Mouse (Mus musculus): ENCODE results near the gene Rbmxl1.
A peak's percentile ranks its signal among the peaks of the same experiment; 100 is the strongest.
"Not testable (repeated sequence)": the region's sequence is repeated elsewhere in the genome, so short reads cannot be mapped to it uniquely, and the experiment has no call there.

Rbmxl1 gene

DNA sequence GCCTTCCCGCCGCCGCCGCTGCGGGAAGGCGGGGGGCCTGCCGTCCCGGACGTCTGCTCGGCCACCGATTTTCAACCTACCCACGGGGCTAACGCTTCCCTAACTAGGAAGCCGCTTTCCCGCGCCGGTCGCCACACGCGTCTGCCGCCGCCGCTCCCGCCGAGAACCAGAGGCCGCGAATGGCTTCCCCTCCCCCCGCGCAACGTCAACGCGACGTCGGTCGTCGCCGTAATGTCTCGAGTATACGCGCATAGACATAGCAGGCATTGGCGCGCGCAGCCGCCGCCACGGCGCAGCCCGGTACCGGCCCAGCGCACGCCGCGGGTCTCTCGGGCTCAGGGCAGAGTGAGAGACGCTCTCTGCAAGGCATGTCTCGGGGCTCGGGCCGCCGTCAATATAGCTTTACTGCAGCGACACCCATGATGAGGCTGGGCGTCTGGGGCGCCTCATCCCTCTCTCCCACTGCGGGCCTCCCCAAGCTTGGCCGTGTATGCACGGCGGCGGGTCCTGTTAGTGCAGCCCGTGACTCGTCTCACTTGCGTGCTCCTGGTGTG is at the start of gene Rbmxl1:
Gene Rbmxl1 (minus strand): TSS at position 180 of the 554 bp plus-strand sequence.
- DNase-seq (ENCODE audit: low spot score): peak; percentile 82

DNA sequence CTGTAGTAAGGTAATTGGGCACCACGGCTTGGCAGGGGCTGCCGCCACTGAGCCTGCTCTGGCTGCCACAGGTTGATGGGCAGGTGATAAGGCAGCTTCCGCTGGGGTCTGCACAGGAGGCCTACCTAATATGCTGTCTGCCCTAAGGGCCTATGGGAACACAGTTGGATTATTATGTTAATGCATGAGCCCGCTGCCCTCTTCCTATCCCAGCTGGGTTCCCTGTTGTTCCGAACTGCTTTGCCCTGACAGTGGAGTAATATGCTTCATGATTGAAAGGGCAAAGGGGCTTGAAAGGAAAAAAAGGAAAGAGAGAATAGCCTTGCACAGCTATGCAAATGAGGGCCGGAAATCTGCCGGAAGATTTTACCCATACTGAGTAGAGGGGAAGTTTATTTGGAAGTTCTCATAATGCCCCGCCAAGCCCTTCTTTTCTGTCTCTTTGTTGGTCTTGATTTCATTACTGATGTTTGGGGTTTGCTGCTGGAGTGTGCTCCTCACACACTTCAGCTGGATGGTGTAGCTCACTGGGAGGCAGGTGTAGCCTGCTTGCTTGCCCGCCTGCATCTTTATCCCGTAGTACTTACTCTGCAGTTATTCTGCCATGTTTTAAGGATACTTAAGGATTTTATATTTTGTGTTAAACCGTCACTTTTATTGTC is 48.2 kb upstream of the Rbmxl1 start:
- no peak for DNase-seq (ENCODE audit: low spot score)

DNA sequence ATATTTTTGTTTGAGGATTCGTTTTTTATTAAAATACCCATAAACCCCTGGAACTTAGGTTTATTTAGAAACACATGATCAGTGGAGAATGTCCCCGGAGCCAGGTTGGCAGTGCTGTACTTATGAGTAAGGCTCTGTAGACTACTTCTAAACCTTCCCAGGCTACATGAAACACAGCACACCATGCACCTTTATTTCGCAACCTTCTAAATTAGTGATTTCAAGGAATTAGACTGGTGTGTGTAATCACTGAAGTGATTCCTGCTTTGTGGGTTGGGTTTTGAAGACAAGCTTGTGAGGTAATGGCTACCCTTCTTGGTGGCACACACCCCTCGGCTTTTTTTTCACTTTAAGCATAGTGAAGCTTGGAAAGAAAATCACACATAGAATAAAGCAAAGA is 47.1 kb upstream of the Rbmxl1 start:
- DNase-seq (ENCODE audit: low spot score): no peak

DNA sequence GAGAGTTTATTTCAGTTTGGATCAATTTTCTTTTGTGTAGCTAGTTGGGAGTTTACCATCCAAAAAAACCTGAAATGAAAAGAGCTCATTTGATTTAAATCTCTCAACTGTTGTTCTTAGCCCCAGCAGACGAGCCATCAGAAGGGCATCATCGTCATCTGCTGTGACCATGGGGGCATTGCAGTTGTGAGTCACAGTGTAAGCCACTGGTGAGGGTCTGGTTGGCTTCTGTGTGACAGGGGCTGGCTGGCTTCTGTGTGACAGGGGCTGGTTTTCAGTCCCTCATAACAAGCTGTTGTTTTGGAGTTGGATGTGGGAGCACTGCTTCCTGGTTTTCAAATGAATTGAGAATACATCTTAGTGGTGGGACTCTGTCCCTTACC is 42.0 kb upstream of the Rbmxl1 start:
- no peak for DNase-seq (ENCODE audit: low spot score)

DNA sequence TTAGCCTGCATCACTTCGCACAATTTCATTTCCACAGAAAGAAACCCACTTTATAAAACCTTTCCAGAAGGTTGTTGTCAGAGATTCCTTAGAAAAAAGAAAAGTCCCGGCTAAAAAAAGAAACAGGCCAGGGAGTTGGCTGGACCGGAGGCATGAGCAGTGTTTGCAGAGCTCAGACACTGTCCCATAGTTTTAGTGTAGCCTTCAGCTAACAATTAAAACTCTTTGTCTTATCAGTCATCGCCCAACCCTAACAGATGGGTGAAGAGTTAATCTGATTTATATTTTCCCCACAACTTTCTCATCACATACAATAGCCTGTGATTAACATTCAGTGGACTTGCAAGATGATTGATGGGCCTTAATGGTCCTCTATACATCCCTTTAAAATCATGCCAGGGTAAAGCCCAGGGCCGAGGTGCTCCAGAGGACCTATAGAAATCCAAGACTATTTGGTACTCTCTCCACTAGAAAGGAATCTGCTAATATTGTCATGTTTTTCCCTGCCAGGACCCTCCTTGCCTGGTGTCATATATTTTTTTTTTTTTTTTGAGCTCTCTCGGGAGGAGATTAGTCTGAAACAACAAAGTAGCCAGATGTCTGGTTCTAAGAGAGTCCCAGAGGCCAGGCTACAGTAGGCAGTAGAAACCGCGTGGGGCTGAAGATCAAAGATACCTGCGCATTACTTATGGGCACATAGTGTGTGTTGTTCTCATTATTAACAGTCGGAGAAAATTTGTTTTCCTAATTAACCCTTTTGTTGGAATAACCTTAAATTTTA is 41.5 kb upstream of the Rbmxl1 start:
- no peak for DNase-seq (ENCODE audit: low spot score)

DNA sequence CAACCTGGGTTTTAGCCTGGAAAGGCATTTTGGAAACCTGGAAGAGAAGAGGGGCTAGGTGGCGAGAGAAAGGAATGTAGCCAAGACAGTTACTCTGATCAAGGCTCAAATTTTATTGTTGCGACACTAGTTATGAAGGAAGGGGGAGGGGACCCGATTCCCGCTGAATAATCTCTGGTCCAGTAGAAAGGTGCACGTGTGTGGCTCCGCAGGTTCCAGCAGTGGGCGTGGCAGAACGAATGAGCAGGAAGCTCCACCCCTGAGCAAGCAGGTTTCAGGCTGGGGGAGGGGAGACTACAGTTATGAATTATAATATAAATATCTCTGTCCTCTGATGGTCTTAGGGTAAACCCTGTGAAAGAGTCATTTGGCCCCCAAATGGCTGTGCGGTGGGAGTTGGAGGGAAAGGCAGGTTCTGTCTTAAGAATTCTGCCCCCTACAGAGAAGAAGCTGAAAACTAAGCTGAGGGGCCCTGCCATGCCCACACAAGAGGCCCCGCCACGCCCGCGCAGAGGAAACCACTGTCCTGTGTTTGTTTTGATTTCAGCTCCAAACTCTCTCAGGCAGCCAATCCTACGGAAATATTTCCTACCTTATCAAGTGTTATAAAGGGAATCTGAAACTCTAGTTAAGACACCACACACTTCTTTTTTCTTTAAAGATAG is 36.6 kb upstream of the Rbmxl1 start:
- DNase-seq (ENCODE audit: low spot score): not testable (repeated sequence)

DNA sequence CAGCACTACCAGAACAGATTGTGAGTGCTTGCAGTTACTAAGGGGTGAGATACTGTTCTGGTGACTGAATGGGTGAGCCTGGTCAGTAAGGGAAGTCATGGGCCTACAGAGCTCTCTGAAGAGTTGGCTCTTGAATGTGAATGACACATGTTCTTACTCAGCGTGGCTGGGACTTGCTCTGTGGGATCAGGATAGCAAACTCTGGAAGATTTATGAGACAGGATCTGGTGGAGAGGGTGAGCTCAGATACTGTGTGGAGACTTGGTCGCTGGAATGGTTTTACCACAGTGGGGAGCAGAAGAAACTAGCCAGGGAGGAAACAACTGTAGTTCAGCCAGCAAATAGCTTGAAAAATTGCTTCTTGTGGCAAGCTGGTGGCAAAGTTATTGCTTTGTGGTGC is 35.8 kb upstream of the Rbmxl1 start:
- DNase-seq (ENCODE audit: low spot score): no peak

DNA sequence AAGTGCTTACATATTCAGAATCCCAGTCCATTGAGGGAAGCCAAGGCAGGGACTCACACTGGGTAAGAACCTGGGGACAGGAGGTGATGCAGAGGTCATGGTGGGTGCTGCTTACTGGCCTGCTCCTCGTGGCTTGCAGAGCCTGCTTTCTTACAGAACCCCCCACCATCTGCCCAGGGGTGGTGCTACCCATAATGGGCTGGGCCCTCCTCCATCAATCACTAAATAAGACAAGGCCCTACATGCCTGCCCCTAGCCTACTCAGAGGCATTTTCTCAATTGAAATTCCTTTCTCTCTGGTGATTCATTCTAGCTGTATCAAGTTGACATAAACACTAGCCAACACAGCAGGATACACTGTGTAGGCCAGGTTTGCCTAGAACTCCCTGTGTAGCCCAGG is 34.9 kb upstream of the Rbmxl1 start:
- no peak for DNase-seq (ENCODE audit: low spot score)

DNA sequence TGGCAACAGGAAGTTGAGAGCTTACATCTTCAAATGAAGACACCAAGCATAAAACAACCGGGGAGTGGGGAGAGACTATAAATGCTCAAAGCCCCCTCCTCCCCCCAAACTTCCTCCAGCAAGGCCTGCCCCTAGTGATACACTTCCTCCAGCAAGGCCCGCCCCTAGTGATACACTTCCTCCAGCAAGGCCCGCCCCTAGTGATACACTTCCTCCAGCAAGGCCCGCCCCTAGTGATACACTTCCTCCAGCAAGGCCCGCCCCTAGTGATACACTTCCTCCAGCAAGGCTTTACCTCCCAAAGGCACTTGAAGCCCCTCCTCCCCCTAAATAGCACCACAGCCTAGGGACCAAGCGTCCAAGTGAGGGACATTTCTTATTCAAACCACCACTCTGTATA is 34.0 kb upstream of the Rbmxl1 start:
- not testable (repeated sequence) for DNase-seq (ENCODE audit: low spot score)

DNA sequence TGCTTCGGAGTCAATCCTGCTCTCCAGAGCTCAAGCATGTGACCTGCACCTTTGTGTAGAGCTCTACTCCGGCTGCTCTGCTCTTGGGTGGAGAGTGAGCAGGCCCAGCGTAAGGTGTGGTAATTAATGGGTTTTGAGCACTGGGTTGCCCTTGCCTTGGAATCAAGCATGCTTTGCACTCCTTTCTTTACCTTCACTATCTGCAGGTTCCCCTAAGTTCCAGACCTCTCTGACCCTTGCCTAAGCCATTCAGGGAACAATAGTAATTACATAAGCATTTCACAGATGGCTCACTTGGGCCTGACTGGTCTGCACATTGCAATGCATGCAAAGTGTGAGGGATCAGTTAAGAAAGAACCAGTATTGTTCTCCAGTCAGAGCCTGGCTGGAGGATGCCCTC is 29.1 kb upstream of the Rbmxl1 start:
- no peak for DNase-seq (ENCODE audit: low spot score)

DNA sequence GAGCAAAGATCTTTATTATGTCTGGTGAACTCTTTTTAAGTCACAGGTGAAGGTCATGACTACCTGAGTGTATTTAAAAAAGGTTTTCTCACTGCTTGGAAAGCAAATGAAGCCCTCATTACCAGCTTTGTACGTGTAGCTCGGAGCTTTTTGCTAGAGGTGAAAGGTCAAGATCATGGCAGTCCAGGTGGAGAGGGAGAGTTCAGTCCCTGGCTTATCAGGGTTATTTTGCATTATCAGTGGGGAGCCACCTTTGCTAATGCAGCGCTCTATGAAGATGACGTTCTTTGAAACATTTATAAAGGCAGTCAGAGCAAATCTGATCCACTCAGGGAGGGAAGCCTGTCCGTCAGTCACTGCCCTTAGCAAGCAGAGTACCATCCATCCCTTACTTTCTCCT is 28.0 kb upstream of the Rbmxl1 start:
- DNase-seq (ENCODE audit: low spot score): no peak

DNA sequence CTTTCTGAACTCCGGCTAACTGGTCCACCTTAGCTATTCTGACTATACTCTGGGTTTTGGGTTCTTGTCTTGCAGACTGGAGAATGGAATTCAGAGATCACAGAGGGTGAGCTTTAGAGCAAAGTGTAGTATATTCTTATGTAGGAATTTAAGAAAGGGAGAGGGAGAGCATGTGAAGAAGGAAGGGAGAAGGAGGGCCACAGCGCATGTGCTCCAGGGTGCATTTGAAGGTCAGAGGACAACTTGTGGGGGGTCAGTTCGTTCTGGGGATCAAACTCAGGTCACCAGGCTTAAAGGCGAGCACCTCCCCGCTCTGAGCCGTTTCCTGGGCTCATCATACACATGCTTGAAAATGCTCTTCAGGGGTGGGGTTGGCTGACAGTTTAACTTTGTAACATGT is 25.3 kb upstream of the Rbmxl1 start:
- DNase-seq (ENCODE audit: low spot score): no peak

DNA sequence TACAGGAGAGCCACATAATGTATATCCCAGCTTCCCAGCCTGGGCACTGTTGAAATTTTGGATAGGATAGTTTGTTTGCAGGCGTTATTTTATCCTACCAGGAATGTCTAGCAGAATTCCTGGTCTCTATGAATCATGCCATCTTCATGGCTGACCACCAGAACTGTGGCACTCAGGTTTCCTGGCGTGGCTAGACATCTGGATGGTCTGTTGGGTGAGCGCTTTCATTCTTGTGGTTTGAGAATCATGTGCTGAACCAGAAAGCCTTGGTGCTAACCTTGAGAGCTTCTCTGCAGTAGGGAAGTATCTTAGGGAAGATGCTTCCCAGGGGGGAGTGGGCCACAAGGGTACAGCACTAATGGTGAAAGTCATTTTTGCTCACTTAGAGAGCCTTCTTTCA is 6.4 kb upstream of the Rbmxl1 start:
- DNase-seq (ENCODE audit: low spot score): no peak

DNA sequence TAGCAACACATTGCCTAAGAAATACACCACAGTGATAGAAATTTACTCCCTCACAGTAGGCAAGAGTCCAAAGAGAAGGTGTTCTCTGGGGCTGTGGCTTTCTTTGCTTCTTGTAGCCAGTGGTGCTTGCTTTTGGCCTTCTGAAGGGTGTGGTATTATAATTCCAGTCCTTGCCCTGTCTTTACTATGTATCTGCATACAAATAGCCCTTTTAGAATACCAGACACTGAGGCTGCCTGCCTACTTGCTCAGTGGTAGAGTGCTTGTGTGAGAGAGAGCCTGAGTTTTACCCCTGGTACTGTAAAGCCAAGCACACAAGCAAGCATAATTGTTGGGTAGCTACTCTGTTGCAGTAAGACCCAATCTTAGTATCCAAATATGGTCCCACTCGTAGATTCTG is 6.0 kb upstream of the Rbmxl1 start:
- no peak for DNase-seq (ENCODE audit: low spot score)

DNA sequence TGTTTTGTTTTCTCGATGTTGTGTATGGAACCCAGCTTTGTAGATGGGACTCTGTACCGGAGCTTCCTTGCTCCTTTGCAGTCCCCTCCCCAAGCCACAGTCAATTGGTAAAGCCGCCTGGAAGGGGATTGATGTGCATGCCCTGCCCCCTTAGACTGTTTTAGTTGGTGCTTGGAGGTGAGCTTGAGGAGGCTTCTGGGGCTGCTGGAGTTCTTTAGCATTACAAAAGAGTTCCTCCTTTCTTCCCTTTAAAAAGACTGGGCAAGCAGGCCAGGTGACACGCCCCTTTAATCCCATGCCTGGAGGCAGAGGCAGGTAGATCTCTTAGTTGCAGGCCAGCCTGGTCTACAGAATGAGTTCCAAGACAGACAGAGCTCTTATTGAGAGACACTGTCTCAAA is 4.4 kb upstream of the Rbmxl1 start:
- DNase-seq (ENCODE audit: low spot score): no peak

DNA sequence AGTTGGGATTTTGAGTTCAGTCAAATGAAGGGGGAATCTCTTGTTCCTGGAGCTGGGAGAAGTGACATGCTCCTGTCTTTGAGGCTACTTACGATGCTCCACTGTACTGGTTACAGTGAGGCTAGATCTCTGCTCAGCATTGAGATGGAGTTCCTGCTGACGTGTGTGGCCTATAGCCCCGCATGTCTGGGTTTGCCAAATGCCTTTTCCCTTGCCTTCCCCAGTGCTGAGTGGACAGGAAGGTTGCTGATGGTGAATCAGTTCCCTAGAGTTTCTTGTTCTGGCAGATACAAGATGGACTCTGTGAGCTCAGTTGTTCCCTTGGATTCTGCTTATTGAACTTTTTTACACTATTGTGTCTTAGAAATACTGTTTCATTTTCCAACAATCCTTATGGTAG is 2.2 kb upstream of the Rbmxl1 start:
- no peak for DNase-seq (ENCODE audit: low spot score)

DNA sequence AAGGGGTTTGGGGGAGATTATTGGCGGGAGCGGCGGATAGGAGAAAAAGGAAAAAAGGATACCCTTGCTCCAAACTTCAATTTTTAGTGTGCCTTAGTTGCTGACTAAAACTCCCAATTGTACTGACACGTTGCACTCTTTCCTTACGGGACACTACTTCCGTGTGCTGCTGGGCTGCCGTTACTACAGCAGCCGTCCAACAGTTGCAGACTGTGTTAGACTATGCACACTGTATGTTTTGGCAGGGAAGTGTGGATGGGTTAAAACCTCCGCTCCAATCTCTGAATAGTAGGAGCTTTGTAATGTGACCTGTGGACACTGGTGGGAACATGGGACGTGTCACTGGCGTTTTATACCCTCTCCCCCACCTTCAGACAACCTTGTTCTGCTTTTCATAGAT is 1.4 kb upstream of the Rbmxl1 start:
- DNase-seq (ENCODE audit: low spot score): peak; percentile 32

DNA sequence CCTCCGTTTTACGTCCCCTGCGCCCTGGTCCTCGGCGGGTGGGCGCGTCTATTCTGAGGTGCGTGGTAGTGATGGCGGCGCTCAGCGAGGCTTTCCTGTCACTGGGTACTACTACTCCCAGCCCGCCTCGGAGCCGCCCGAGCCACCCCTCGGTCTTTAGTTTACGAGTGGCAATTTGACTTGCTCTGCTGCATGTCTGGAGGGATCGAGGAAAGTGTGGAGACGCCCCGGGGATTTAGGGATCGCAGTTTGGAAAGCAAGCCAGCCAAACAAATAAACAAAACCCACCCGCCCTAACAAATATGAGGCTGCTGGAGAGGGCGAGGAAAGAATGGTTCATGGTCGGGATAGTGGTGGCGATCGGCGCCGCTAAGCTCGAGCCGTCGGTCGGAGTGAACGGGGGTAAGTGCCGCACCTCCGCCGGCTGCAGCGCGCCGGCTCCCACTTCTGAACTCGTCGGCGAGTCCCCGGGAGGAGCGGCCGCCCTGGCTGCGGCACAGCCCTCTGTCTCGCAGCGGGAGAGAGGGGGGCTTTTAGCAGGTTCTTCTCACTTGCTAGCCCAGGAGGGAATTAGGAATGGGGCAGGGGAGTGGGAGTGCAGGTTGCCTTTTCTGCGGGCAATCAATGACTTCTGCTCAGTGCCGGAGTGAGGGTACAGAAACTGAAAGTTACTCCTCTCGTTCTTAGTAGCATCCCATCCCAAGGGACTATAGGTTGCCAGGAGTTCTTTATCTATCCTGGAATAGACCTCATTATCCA is 754 bp upstream of the Rbmxl1 start, which contains the start of gene Slc10a7:
Gene Slc10a7 (plus strand): TSS at position 74 of the 759 bp plus-strand sequence.
- DNase-seq (ENCODE audit: low spot score): peak; percentile 78

DNA sequence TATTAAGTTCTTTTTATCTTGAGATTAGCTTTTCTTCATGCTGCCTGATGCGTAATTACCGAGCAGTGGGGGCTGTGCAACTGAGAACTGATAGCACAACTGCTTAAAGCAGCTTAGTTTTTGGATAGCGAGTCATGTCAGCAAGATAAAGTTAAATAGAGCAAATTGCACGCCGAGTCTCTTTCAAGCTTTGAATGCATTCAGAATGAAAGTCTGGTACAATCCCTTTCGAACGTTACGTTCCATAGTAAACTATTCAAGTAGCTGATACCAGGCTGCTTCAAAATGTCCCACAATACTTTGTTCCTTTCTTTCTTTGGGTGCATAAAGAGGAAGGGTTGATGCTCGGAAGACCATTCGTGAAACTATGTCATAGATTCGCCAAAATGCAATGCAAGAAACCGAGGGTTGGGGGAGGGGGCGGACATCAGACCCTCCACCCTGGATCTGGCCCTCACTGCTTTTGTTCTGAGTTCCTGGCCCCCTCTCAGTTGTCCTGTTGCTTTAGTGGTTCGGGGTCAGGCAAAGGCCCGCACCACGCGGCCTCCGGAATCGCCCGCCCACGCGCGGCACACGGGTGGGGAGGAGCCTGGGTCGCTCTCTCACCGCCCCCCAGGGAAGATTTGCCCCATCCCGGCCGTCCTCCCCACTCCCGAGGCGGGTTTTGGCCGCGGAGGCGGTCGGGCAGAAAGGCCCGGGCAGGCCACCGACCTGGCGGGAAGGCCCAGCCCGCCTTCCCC is 549 bp downstream of the Rbmxl1 start:
- DNase-seq (ENCODE audit: low spot score): peak; percentile 58

DNA sequence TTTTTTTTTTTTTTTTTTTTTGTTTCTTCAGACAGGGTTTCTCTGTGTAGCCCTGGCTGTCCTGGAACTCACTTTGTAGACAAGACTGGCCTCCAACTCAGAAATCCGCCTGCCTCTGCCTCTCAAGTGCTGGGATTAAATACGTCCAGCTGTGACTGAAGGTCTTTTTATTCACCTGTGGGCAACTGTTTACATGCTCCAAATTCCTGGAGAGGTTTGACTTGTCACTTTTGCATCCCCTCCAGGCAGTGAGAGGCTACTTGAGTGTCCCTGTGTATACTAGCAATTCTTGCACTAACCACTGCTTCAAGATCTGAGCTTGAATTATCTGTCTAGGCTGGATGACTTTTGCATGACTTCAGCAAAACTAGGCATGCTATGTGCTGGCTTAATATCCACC is 6.0 kb downstream of the Rbmxl1 start:
- DNase-seq (ENCODE audit: low spot score): no peak

DNA sequence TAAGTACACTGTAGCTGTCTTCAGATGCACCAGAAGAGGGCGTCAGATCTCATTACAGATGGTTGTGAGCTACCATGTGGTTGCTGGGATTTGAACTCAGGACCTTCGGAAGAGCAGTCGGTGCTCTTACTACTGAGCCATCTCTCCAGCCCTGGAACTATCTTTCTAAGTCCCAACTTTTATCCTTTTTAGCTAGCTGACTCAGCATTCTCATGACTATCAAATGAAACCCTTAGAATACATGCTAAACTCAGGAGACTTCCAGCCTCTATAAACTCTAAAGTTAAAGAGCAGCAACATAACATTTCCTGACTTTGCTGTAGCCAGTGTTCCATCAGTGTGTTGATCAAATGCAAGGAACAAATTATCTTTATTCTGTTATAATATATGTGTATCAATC is 12.4 kb downstream of the Rbmxl1 start:
- not testable (repeated sequence) for DNase-seq (ENCODE audit: low spot score)
